Mouse (Mus musculus): Measurements from ENCODE around the gene Ncbp3. TPM values are rescaled to one million over a fixed set of nuclear protein-coding genes. Genes with fewer than 3 reads are reported as not detected.
A peak's percentile ranks its signal among the peaks of the same experiment; 100 is the strongest.

Gene Ncbp3
- total and polyA plus RNA-seq, 2 experiments from 2014 or later, result 7.0 to 8.9 TPM

GRCm38 (mm10) chr11:73015391-73016102 is 32.0 kb upstream of the Ncbp3 start:
- peaks cover 20% of the 10 kb centered on the region for H3K27me3 ChIP-seq (ENCODE audit: control insufficient read depth, insufficient read depth, low read length)

GRCm38 (mm10) chr11:73016103-73016420 is 31.5 kb upstream of the Ncbp3 start:
- DNase-seq (ENCODE audit: low spot score) (no peak), ATAC-seq (ENCODE audit: insufficient read depth, low read depth) (no peak)
- Histone ChIP-seq H3K4me3 (ENCODE audit: low read depth, low read length) (no peak overlapping the region), H3K27ac (ENCODE audit: low read depth) (no peak overlapping the region), H3K4me2 (ENCODE audit: low read depth, low read length) (no peak overlapping the region), H3K9ac (replicated peaks; ENCODE audit: low read depth, low read length) (no peak overlapping the region), H3K36me3 (replicated peaks; ENCODE audit: control insufficient read depth, insufficient read depth, low read length) (no peaks in the 10 kb centered on the region), H3K4me1 (ENCODE audit: control insufficient read depth, insufficient read depth) (peaks cover 4% of the 10 kb centered on the region), H3K27me3 (ENCODE audit: control insufficient read depth, insufficient read depth, low read length) (peaks cover 25% of the 10 kb centered on the region), H3K9me3 (replicated peaks; ENCODE audit: control insufficient read depth, low read length) (no peaks in the 10 kb centered on the region)
- TF ChIP-seq CTCF (IDR thresholded peaks at IDR 0.05; ENCODE audit: low read depth) (no peak), EP300 (IDR thresholded peaks at IDR 0.05; ENCODE audit: low read depth) (no peak)
- WGBS, result 58% methylated on average over 6 of the region's 6 CpGs

More at GRCm38 (mm10) chr11:73015391-73016102, 32.0 kb upstream of the Ncbp3 start:
- Histone ChIP-seq H3K9ac (replicated peaks; ENCODE audit: low read depth, low read length) (no peak overlapping the region), H3K4me3 (ENCODE audit: low read depth, low read length) (no peak overlapping the region), H3K4me1 (ENCODE audit: control insufficient read depth, insufficient read depth) (peaks cover 4% of the 10 kb centered on the region), H3K36me3 (replicated peaks; ENCODE audit: control insufficient read depth, insufficient read depth, low read length) (no peaks in the 10 kb centered on the region), H3K4me2 (ENCODE audit: low read depth, low read length) (no peak overlapping the region), H3K9me3 (replicated peaks; ENCODE audit: control insufficient read depth, low read length) (no peaks in the 10 kb centered on the region), H3K27ac (ENCODE audit: low read depth) (no peak overlapping the region; the same call in 1 of the 2 replicates)
- 58% methylated on average over 5 of the region's 5 CpGs for WGBS
- no peak for DNase-seq (ENCODE audit: low spot score)
- no peak for TF ChIP-seq CTCF (IDR thresholded peaks at IDR 0.05; ENCODE audit: low read depth)
- TF ChIP-seq EP300 (IDR thresholded peaks at IDR 0.05; ENCODE audit: low read depth), result no peak
- no peak for ATAC-seq (ENCODE audit: insufficient read depth, low read depth)

GRCm38 (mm10) chr11:73018471-73019146 is 29.0 kb upstream of the Ncbp3 start, which contains the start of gene Camkk1:
TSS of gene Camkk1 (plus strand) at chr11:73019008.
- Histone ChIP-seq H3K27me3 (ENCODE audit: control insufficient read depth, insufficient read depth, low read length) (peaks cover 29% of the 10 kb centered on the region), H3K4me1 (ENCODE audit: control insufficient read depth, insufficient read depth) (peaks cover 4% of the 10 kb centered on the region), H3K9ac (replicated peaks; ENCODE audit: low read depth, low read length) (peak within 1 kb of the TSS; percentile 18), H3K36me3 (replicated peaks; ENCODE audit: control insufficient read depth, insufficient read depth, low read length) (no peaks in the 10 kb centered on the region), H3K9me3 (replicated peaks; ENCODE audit: control insufficient read depth, low read length) (no peaks in the 10 kb centered on the region), H3K4me3 (ENCODE audit: low read depth, low read length) (peak within 1 kb of the TSS; percentile 54), H3K4me2 (ENCODE audit: low read depth, low read length) (peak within 1 kb of the TSS; percentile 93), H3K27ac (ENCODE audit: low read depth) (no peak within 1 kb of the TSS)
- DNase-seq (ENCODE audit: low spot score), result peak; percentile 83
- peak; percentile 94 for ATAC-seq (ENCODE audit: insufficient read depth, low read depth)
- under 1% methylated on average over 57 of the region's 57 CpGs for WGBS
- TF ChIP-seq CTCF (IDR thresholded peaks at IDR 0.05; ENCODE audit: low read depth) (no peak), EP300 (IDR thresholded peaks at IDR 0.05; ENCODE audit: low read depth) (no peak)

GRCm38 (mm10) chr11:73019147-73019795 is 28.3 kb upstream of the Ncbp3 start:
- Histone ChIP-seq H3K27ac (ENCODE audit: low read depth) (no peak overlapping the region), H3K27me3 (ENCODE audit: control insufficient read depth, insufficient read depth, low read length) (peaks cover 29% of the 10 kb centered on the region), H3K9ac (replicated peaks; ENCODE audit: low read depth, low read length) (peak overlapping the region; percentile 18), H3K4me1 (ENCODE audit: control insufficient read depth, insufficient read depth) (peaks cover 7% of the 10 kb centered on the region), H3K9me3 (replicated peaks; ENCODE audit: control insufficient read depth, low read length) (no peaks in the 10 kb centered on the region), H3K4me3 (ENCODE audit: low read depth, low read length) (peak overlapping the region; percentile 54), H3K36me3 (replicated peaks; ENCODE audit: control insufficient read depth, insufficient read depth, low read length) (no peaks in the 10 kb centered on the region), H3K4me2 (ENCODE audit: low read depth, low read length) (peak overlapping the region; percentile 93)
- peak; percentile 19; the same call in 1 of the 2 replicates for ATAC-seq (ENCODE audit: insufficient read depth, low read depth)
- DNase-seq (ENCODE audit: low spot score), result no peak
- under 1% methylated on average over 43 of the region's 46 CpGs for WGBS
- TF ChIP-seq CTCF (IDR thresholded peaks at IDR 0.05; ENCODE audit: low read depth), result no peak
- TF ChIP-seq EP300 (IDR thresholded peaks at IDR 0.05; ENCODE audit: low read depth), result no peak

GRCm38 (mm10) chr11:73020953-73021800 is 26.4 kb upstream of the Ncbp3 start:
- DNase-seq (ENCODE audit: low spot score) (no peak), ATAC-seq (ENCODE audit: insufficient read depth, low read depth) (no peak)
- H3K27me3 ChIP-seq (ENCODE audit: control insufficient read depth, insufficient read depth, low read length), result peaks cover 29% of the 10 kb centered on the region
- no peaks in the 10 kb centered on the region for H3K36me3 ChIP-seq (replicated peaks; ENCODE audit: control insufficient read depth, insufficient read depth, low read length)
- no peak overlapping the region for H3K4me3 ChIP-seq (ENCODE audit: low read depth, low read length)
- no peak overlapping the region for H3K9ac ChIP-seq (replicated peaks; ENCODE audit: low read depth, low read length)
- WGBS, result 60% methylated on average over 7 of the region's 7 CpGs
- peaks cover 15% of the 10 kb centered on the region; the same call in 1 of the 2 replicates for H3K4me1 ChIP-seq (ENCODE audit: control insufficient read depth, insufficient read depth)
- H3K9me3 ChIP-seq (replicated peaks; ENCODE audit: control insufficient read depth, low read length), result no peaks in the 10 kb centered on the region
- TF ChIP-seq EP300 (IDR thresholded peaks at IDR 0.05; ENCODE audit: low read depth) (no peak), CTCF (IDR thresholded peaks at IDR 0.05; ENCODE audit: low read depth) (no peak)
- no peak overlapping the region for H3K27ac ChIP-seq (ENCODE audit: low read depth)
- H3K4me2 ChIP-seq (ENCODE audit: low read depth, low read length), result no peak overlapping the region

Measured in heart, postnatal 0 days (tissue).